Mouse (Mus musculus): ENCODE data around the gene Hc. TPM values are rescaled to one million over a fixed set of nuclear protein-coding genes. Genes with fewer than 3 reads are reported as not detected.

Gene Hc
- polyA plus RNA-seq, 1 experiment from 2014 or later = 1.2 TPM

DNA sequence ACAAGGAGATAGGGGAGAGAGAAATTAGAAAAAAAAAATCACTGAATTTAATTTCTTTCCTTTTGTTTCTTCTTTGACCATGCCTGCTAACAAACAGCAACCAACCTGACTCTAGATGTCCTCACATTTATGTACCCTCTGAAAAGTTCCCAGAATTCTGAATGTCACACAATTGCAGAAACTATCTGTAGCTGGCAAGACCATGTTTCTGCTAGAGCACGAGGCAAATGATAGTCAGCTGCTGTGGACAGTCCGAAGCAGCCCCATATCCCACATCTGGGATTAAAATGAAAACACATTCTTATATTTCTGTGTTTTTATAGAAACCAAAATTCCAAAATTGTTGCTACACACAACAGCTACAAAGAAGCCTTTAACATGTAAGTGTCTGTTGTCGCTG lies 40.2 kb upstream of the Hc start, which contains the start of gene AI182371:
AI182371 (minus strand) TSS at position 101 of the 400 bp plus-strand sequence.
- H3K4me1 ChIP-seq (ENCODE audit: control insufficient read depth, insufficient read depth, low read length) = no peaks in the 10 kb centered on the region
- no peaks in the 10 kb centered on the region for H3K27me3 ChIP-seq (replicated peaks; ENCODE audit: control insufficient read depth, insufficient read depth, low read length)
- H3K9ac ChIP-seq (ENCODE audit: low read depth, low read length) = no peak within 1 kb of the TSS
- no peaks in the 10 kb centered on the region for H3K9me3 ChIP-seq (ENCODE audit: control insufficient read depth, low read length)
- no peaks in the 10 kb centered on the region for H3K36me3 ChIP-seq (ENCODE audit: control insufficient read depth, insufficient read depth, low read length)
- 89% methylated on average over 3 of the region's 3 CpGs for WGBS
- H3K27ac ChIP-seq (ENCODE audit: low read length) = no peak within 1 kb of the TSS
- no peak within 1 kb of the TSS for H3K4me3 ChIP-seq (ENCODE audit: low read length)
- ATAC-seq = no peak
- no peak within 1 kb of the TSS for H3K4me2 ChIP-seq (ENCODE audit: low read depth, low read length)

DNA sequence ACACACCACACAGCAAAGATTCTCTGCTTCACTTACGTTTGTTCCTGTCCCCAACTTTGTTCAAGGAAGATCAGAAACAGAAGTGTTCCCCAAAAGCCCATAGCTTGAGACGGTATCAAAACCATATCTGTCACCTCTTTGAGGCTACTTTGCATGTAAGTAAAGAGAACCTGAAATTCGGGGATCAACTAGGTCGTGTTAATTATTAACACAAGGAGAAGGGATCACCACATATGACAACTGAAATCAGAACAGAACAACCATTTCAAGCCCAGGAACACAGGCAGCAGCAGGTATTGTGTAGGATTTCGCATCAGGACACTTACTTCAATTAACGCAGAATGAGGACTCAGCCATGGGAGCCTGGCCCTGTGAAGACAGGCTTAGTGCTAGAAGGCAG lies 39.3 kb upstream of the Hc start:
- 69% methylated on average over 6 of the region's 6 CpGs for WGBS
- no peak for ATAC-seq

DNA sequence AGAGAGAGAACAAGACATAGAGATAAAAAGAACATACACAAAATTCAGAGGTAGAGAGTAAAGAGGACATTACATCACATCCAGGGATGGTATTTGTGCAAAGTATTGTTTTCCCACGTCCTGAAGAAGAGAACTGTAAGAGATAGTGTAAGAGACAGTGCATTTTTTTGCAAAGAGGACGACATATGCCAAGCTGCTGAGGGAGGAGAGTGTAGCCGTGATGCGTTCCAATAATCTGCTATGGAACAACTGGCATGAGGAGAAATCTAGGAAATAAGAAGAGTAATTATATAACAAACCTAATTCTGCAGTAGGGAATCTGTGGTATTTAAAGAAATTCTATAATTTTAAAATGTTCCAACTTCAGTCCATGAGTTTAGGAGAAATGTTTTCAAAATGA lies 26.2 kb upstream of the Hc start:
- no peaks in the 10 kb centered on the region for H3K27me3 ChIP-seq (replicated peaks; ENCODE audit: control insufficient read depth, insufficient read depth, low read length)
- H3K4me2 ChIP-seq (ENCODE audit: low read depth, low read length) = no peak overlapping the region
- no peaks in the 10 kb centered on the region for H3K9me3 ChIP-seq (ENCODE audit: control insufficient read depth, low read length)
- 73% methylated on average over 4 of the region's 4 CpGs for WGBS
- no peak overlapping the region for H3K27ac ChIP-seq (ENCODE audit: low read length)
- no peak overlapping the region for H3K9ac ChIP-seq (ENCODE audit: low read depth, low read length)
- ATAC-seq = no peak
- H3K4me3 ChIP-seq (ENCODE audit: low read length) = no peak overlapping the region
- H3K4me1 ChIP-seq (ENCODE audit: control insufficient read depth, insufficient read depth, low read length) = no peaks in the 10 kb centered on the region
- H3K36me3 ChIP-seq (ENCODE audit: control insufficient read depth, insufficient read depth, low read length) = no peaks in the 10 kb centered on the region

More for the DNA sequence above, 39.3 kb upstream of the Hc start:
- H3K9ac ChIP-seq (ENCODE audit: low read depth, low read length) = no peak overlapping the region
- H3K27ac ChIP-seq (ENCODE audit: low read length) = no peak overlapping the region
- no peaks in the 10 kb centered on the region for H3K4me1 ChIP-seq (ENCODE audit: control insufficient read depth, insufficient read depth, low read length)
- H3K9me3 ChIP-seq (ENCODE audit: control insufficient read depth, low read length) = no peaks in the 10 kb centered on the region
- H3K4me2 ChIP-seq (ENCODE audit: low read depth, low read length) = no peak overlapping the region
- no peaks in the 10 kb centered on the region for H3K36me3 ChIP-seq (ENCODE audit: control insufficient read depth, insufficient read depth, low read length)
- H3K27me3 ChIP-seq (replicated peaks; ENCODE audit: control insufficient read depth, insufficient read depth, low read length) = no peaks in the 10 kb centered on the region
- no peak overlapping the region for H3K4me3 ChIP-seq (ENCODE audit: low read length)

DNA sequence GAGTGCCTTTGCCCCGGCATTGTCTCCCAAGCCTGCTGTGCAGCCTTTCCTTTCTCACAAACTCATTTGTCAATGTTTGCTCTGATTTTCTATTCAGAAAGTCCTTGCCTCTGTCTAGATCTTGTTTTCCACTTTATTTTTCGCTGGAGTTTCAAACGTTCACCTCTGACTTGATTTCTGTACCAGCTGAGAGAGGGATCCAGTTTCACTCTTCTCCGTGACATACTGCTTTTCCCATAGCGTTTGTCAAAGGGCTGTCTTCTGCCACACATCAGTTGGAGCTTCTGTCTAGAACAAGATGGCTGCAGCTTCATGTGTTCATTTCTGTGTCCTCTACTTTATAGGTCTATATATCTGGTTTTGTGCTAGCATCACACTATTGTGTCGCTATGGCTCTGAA lies 17.9 kb upstream of the Hc start:
- Histone ChIP-seq H3K27ac (ENCODE audit: low read length) (no peak overlapping the region), H3K9me3 (ENCODE audit: control insufficient read depth, low read length) (no peaks in the 10 kb centered on the region), H3K4me1 (ENCODE audit: control insufficient read depth, insufficient read depth, low read length) (no peaks in the 10 kb centered on the region), H3K9ac (ENCODE audit: low read depth, low read length) (no peak overlapping the region), H3K4me3 (ENCODE audit: low read length) (no peak overlapping the region), H3K27me3 (replicated peaks; ENCODE audit: control insufficient read depth, insufficient read depth, low read length) (no peaks in the 10 kb centered on the region), H3K4me2 (ENCODE audit: low read depth, low read length) (no peak overlapping the region), H3K36me3 (ENCODE audit: control insufficient read depth, insufficient read depth, low read length) (no peaks in the 10 kb centered on the region)
- no peak for ATAC-seq
- WGBS = 73% methylated on average over 6 of the region's 6 CpGs

DNA sequence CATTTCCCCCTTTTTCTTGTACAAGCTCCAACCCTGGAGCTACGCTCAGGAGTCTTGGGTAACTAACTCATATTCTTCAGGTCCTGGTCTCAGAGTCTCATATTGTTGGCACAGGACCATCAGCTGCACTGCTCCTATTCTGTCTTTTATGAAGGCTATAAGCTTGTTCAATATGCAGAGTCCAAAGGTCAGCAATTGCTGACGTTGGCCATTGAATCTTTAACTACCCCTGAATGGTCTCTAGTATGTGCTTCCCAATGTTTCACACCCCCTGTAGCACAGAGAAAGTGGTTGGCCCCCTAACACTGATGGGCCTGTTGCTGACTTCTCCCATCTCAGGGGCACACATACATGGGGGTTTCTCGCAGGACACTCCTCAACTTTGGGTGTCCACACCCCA lies 13.1 kb upstream of the Hc start:
- Histone ChIP-seq H3K27ac (ENCODE audit: low read length) (no peak overlapping the region), H3K4me1 (ENCODE audit: control insufficient read depth, insufficient read depth, low read length) (no peaks in the 10 kb centered on the region), H3K4me3 (ENCODE audit: low read length) (no peak overlapping the region), H3K27me3 (replicated peaks; ENCODE audit: control insufficient read depth, insufficient read depth, low read length) (no peaks in the 10 kb centered on the region), H3K36me3 (ENCODE audit: control insufficient read depth, insufficient read depth, low read length) (no peaks in the 10 kb centered on the region), H3K9ac (ENCODE audit: low read depth, low read length) (no peak overlapping the region), H3K4me2 (ENCODE audit: low read depth, low read length) (no peak overlapping the region), H3K9me3 (ENCODE audit: control insufficient read depth, low read length) (peaks cover 5% of the 10 kb centered on the region)
- peak; percentile 63 for ATAC-seq
- 71% methylated on average over 3 of the region's 3 CpGs for WGBS

DNA sequence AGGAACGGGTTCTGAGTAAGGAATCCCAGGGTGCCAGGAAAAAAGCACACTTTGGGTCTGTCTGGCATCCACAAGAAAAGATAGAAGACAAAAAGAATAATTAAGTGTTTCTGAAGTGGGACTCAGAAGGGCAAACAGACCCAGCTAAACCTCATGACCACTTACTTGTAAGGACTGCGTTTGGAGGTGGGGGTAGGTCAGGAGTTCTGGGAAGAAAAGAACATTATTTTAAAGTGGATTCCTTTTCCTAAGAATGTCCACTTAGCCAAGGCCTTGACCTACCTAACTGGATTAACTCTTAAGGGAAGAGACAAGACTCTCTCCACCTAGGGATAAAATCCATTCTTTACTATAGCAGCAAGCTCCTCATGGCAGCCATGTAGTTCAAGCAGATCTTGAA lies 11.3 kb upstream of the Hc start:
- H3K27ac ChIP-seq (ENCODE audit: low read length) = no peak overlapping the region
- no peaks in the 10 kb centered on the region for H3K4me1 ChIP-seq (ENCODE audit: control insufficient read depth, insufficient read depth, low read length)
- no peaks in the 10 kb centered on the region for H3K36me3 ChIP-seq (ENCODE audit: control insufficient read depth, insufficient read depth, low read length)
- H3K9ac ChIP-seq (ENCODE audit: low read depth, low read length) = no peak overlapping the region
- no peak overlapping the region for H3K4me2 ChIP-seq (ENCODE audit: low read depth, low read length)
- H3K9me3 ChIP-seq (ENCODE audit: control insufficient read depth, low read length) = peaks cover 5% of the 10 kb centered on the region
- WGBS = 60% methylated on average over 2 of the region's 2 CpGs
- H3K4me3 ChIP-seq (ENCODE audit: low read length) = no peak overlapping the region
- no peaks in the 10 kb centered on the region for H3K27me3 ChIP-seq (replicated peaks; ENCODE audit: control insufficient read depth, insufficient read depth, low read length)
- ATAC-seq = no peak

DNA sequence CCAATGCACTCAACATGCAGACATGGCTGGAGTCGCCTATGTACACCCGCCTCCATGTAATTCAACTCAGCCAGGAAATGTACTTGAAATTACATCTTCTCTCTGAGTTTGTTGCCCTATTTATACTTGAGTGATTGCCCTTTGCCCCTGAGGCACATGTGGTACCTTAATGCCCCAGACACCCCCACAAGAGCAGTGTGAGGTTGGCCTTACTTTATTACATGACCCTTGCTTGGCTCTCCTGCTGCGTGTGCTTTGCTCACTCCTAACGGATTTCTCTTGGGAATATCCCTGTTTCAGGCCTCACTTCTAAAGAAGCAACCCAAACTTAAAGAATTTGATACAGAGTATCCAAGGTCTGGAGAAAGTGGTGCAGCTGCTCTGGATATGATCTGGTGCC lies 9.0 kb upstream of the Hc start:
- Histone ChIP-seq H3K36me3 (ENCODE audit: control insufficient read depth, insufficient read depth, low read length) (no peaks in the 10 kb centered on the region), H3K4me3 (ENCODE audit: low read length) (no peak overlapping the region), H3K9ac (ENCODE audit: low read depth, low read length) (no peak overlapping the region), H3K9me3 (ENCODE audit: control insufficient read depth, low read length) (peaks cover 5% of the 10 kb centered on the region), H3K4me1 (ENCODE audit: control insufficient read depth, insufficient read depth, low read length) (no peaks in the 10 kb centered on the region), H3K27me3 (replicated peaks; ENCODE audit: control insufficient read depth, insufficient read depth, low read length) (no peaks in the 10 kb centered on the region), H3K27ac (ENCODE audit: low read length) (no peak overlapping the region), H3K4me2 (ENCODE audit: low read depth, low read length) (no peak overlapping the region)
- WGBS = 78% methylated on average over 4 of the region's 4 CpGs
- ATAC-seq = no peak

DNA sequence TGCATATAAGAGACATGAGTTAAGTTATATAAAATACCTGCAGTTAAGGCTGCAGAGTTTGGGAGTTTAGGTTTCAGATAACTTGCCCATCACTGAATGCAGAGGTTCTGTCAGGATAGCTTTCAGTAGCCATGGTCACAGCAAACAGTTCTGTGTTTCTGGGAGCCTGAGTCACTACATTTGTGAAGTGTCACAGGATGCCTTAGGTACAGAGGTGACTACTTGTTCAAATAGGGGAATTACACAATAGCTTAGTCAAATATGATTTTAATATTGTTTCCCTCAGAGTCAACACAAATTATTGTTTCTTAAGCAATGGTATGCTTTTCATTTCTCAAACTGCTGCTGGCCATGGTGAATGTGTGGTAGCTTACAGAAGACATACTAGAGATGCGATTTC lies 7.9 kb upstream of the Hc start:
- H3K9ac ChIP-seq (ENCODE audit: low read depth, low read length) = no peak overlapping the region
- 91% methylated on average over 1 of the region's 1 CpGs for WGBS
- H3K9me3 ChIP-seq (ENCODE audit: control insufficient read depth, low read length) = peaks cover 5% of the 10 kb centered on the region
- no peak overlapping the region for H3K4me3 ChIP-seq (ENCODE audit: low read length)
- no peak for ATAC-seq
- no peaks in the 10 kb centered on the region for H3K27me3 ChIP-seq (replicated peaks; ENCODE audit: control insufficient read depth, insufficient read depth, low read length)
- no peaks in the 10 kb centered on the region for H3K36me3 ChIP-seq (ENCODE audit: control insufficient read depth, insufficient read depth, low read length)
- H3K4me2 ChIP-seq (ENCODE audit: low read depth, low read length) = no peak overlapping the region
- no peaks in the 10 kb centered on the region for H3K4me1 ChIP-seq (ENCODE audit: control insufficient read depth, insufficient read depth, low read length)
- H3K27ac ChIP-seq (ENCODE audit: low read length) = no peak overlapping the region

DNA sequence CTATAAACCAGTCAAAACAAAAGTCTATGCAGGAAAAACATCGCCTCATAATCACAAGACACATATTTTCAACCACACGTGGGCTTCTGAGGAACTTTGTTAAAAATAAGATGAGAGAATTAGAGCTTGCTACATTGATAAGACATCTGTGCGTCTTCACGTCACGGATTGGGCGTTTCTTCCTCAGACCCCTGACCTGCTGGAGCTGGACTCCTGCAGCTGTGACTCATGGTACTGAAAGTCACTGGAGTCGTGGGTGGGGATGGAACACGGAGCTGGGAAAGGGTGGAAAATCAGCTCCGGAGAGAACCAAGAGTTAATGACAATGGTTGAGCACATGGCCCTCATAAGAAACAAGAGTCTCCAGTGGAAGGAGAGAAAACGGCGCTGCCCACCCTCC lies 5.9 kb upstream of the Hc start:
- no peak overlapping the region for H3K27ac ChIP-seq (ENCODE audit: low read length)
- no peak overlapping the region for H3K4me2 ChIP-seq (ENCODE audit: low read depth, low read length)
- 90% methylated on average over 11 of the region's 11 CpGs for WGBS
- no peaks in the 10 kb centered on the region for H3K27me3 ChIP-seq (replicated peaks; ENCODE audit: control insufficient read depth, insufficient read depth, low read length)
- no peak overlapping the region for H3K9ac ChIP-seq (ENCODE audit: low read depth, low read length)
- no peak for ATAC-seq
- no peak overlapping the region for H3K4me3 ChIP-seq (ENCODE audit: low read length)
- no peaks in the 10 kb centered on the region for H3K9me3 ChIP-seq (ENCODE audit: control insufficient read depth, low read length)
- H3K4me1 ChIP-seq (ENCODE audit: control insufficient read depth, insufficient read depth, low read length) = no peaks in the 10 kb centered on the region
- no peaks in the 10 kb centered on the region for H3K36me3 ChIP-seq (ENCODE audit: control insufficient read depth, insufficient read depth, low read length)

DNA sequence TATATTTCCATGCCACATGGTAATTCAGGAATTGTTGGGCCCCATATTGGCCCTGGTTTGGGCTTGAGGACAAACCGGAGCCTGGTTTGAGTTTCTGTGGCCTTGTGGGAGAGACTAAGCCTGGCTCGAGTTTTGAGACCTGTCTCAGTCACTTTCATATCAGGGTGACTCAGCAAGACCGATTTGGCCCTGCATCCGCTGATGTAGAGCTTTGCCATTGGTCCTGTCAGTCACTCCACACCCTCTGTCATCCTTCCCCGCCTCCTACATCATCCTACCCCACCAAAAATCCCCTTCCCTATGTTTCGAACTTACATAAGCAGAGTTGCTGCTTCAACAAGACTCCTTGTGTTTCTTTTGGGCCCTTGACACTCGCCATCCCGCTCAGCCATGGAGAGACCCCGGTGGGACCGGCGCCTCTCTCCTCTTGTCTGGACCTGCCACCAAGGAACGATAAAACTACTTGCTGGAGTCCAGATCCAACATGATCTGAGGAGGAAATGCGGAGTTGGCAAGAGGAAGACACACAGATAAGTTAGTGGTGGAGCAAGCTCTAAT lies 5.4 kb upstream of the Hc start:
- no peaks in the 10 kb centered on the region for H3K4me1 ChIP-seq (ENCODE audit: control insufficient read depth, insufficient read depth, low read length)
- H3K36me3 ChIP-seq (ENCODE audit: control insufficient read depth, insufficient read depth, low read length) = no peaks in the 10 kb centered on the region
- H3K27ac ChIP-seq (ENCODE audit: low read length) = no peak overlapping the region
- no peak overlapping the region for H3K4me2 ChIP-seq (ENCODE audit: low read depth, low read length)
- H3K27me3 ChIP-seq (replicated peaks; ENCODE audit: control insufficient read depth, insufficient read depth, low read length) = no peaks in the 10 kb centered on the region
- H3K9me3 ChIP-seq (ENCODE audit: control insufficient read depth, low read length) = no peaks in the 10 kb centered on the region
- no peak for ATAC-seq
- no peak overlapping the region for H3K4me3 ChIP-seq (ENCODE audit: low read length)
- 90% methylated on average over 13 of the region's 13 CpGs for WGBS
- H3K9ac ChIP-seq (ENCODE audit: low read depth, low read length) = no peak overlapping the region

Data from intestine, embryonic 16.5 days (tissue).